Mouse (Mus musculus): ENCODE data around the gene Donson. TPM values are rescaled to one million over a fixed set of nuclear protein-coding genes. Genes with fewer than 3 reads are reported as not detected.

The Donson gene
- total and polyA plus RNA-seq, 3 experiments: 51.9 to 63.9 (median 62.5) TPM

GRCm38 (mm10) chr16:91629749-91630148 is 58.8 kb downstream of the Donson start:
- no peaks in the 10 kb centered on the region for H3K9me3 ChIP-seq (replicated peaks; ENCODE audit: low read length)
- no peaks in the 10 kb centered on the region for H3K4me1 ChIP-seq (ENCODE audit: control insufficient read depth in 1 of 2, insufficient read depth in 2 of 2)
- H3K4me3 ChIP-seq (replicated peaks in 1 of 3; ENCODE audit: low read depth in 2 of 3, low read length in 2 of 3, poor library complexity in 1 of 3): no peak overlapping the region
- no peaks in the 10 kb centered on the region for H3K27me3 ChIP-seq (replicated peaks)
- DNase-seq (ENCODE audit: extremely low read depth): no peak
- no peak overlapping the region for H3K4me2 ChIP-seq (ENCODE audit: insufficient read depth, low read depth, poor library complexity, severe bottlenecking)
- dilution Hi-C loops (cut with MboI; ENCODE audit: extremely low pct_ligation_motif_present, extremely low pct_unique_long_range_greater_than_20kb, low sequenced_read_pairs) (no loop called here), in situ Hi-C loops (cut with MboI; ENCODE audit: low pct_ligation_motif_present, low pct_unique_long_range_greater_than_20kb, low sequenced_read_pairs) (no loop called here)
- H3K27ac ChIP-seq (ENCODE audit: insufficient read depth, low read depth): no peak overlapping the region
- peaks cover 87 to 91% of the 10 kb centered on the region in 2 experiments for H3K36me3 ChIP-seq (replicated peaks in 1 of 2; ENCODE audit: control insufficient read depth in 1 of 2, insufficient read depth in 1 of 2, low read length in 1 of 2)
- TF ChIP-seq RCOR1 (conservative IDR thresholded peaks at IDR 0.05; ENCODE audit: low read depth, low read length) (no peak), POLR2A (IDR thresholded peaks at IDR 0.05; ENCODE audit: low read depth, low read length) (0 out of 2 replicates have a peak, but pooled peaks have one; percentile 8), MAFK (IDR thresholded peaks at IDR 0.05; ENCODE audit: insufficient replicate concordance, low read length) (no peak), UBTF (IDR thresholded peaks at IDR 0.05; ENCODE audit: low read depth, low read length) (no peak)
- H3K9ac ChIP-seq (ENCODE audit: insufficient read depth, low read depth): no peak overlapping the region
- no peaks in the 10 kb centered on the region; the same call in 1 of the 2 replicates for H3K79me2 ChIP-seq (replicated peaks; ENCODE audit: control insufficient read depth, extremely low read depth, insufficient read depth, poor library complexity, severe bottlenecking)

DNA sequence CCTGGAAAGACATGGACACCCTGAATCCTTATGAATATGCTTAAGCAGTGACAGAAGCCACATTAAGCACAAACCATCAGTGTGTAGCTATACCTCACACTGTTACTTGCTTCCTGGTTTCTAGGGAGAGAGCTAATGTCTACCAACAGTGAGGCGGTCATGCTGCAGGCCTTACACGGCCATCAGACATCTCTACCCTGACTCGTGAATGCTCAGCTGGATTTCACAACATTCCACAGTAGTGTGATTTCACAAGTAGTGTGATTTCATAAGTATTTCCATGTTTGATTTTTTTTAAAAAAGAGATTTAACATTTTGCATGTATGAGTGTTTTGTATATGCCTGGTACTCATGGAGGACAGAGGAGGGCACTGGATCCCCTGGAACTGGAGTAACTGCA is 59.9 kb downstream of the Donson start:
- Histone ChIP-seq H3K79me2 (replicated peaks; ENCODE audit: control insufficient read depth, extremely low read depth, insufficient read depth, poor library complexity, severe bottlenecking) (no peaks in the 10 kb centered on the region; the same call in 1 of the 2 replicates), H3K36me3 (replicated peaks in 1 of 2; ENCODE audit: control insufficient read depth in 1 of 2, insufficient read depth in 1 of 2, low read length in 1 of 2) (peaks cover 87 to 95% of the 10 kb centered on the region in 2 experiments), H3K9ac (ENCODE audit: insufficient read depth, low read depth) (no peak overlapping the region), H3K27ac (ENCODE audit: insufficient read depth, low read depth) (no peak overlapping the region), H3K27me3 (replicated peaks) (no peaks in the 10 kb centered on the region), H3K9me3 (replicated peaks; ENCODE audit: low read length) (no peaks in the 10 kb centered on the region), H3K4me1 (ENCODE audit: control insufficient read depth in 1 of 2, insufficient read depth in 2 of 2) (no peaks in the 10 kb centered on the region), H3K4me3 (replicated peaks in 1 of 3; ENCODE audit: low read depth in 2 of 3, low read length in 2 of 3, poor library complexity in 1 of 3) (no peak overlapping the region), H3K4me2 (ENCODE audit: insufficient read depth, low read depth, poor library complexity, severe bottlenecking) (no peak overlapping the region)
- dilution Hi-C loops (cut with MboI; ENCODE audit: extremely low pct_ligation_motif_present, extremely low pct_unique_long_range_greater_than_20kb, low sequenced_read_pairs): no loop called here
- in situ Hi-C loops (cut with MboI; ENCODE audit: low pct_ligation_motif_present, low pct_unique_long_range_greater_than_20kb, low sequenced_read_pairs): no loop called here
- DNase-seq (ENCODE audit: extremely low read depth): no peak
- TF ChIP-seq CTCF (conservative IDR thresholded peaks at IDR 0.05 in 1 of 2, IDR thresholded peaks at IDR 0.05 in 1 of 2; ENCODE audit: low read depth in 2 of 2, low read length in 2 of 2) (no peak), MAX (IDR thresholded peaks at IDR 0.05; ENCODE audit: low read length) (no peak), MXI1 (IDR thresholded peaks at IDR 0.05; ENCODE audit: low read depth, low read length) (no peak)

GRCm38 (mm10) chr16:91627831-91628230 is 60.7 kb downstream of the Donson start:
- Histone ChIP-seq H3K4me3 (replicated peaks in 1 of 3; ENCODE audit: low read depth in 2 of 3, low read length in 2 of 3, poor library complexity in 1 of 3) (no peak overlapping the region), H3K27me3 (replicated peaks) (no peaks in the 10 kb centered on the region), H3K4me2 (ENCODE audit: insufficient read depth, low read depth, poor library complexity, severe bottlenecking) (no peak overlapping the region), H3K9me3 (replicated peaks; ENCODE audit: low read length) (no peaks in the 10 kb centered on the region), H3K9ac (ENCODE audit: insufficient read depth, low read depth) (no peak overlapping the region), H3K79me2 (replicated peaks; ENCODE audit: control insufficient read depth, extremely low read depth, insufficient read depth, poor library complexity, severe bottlenecking) (no peaks in the 10 kb centered on the region; the same call in 1 of the 2 replicates), H3K4me1 (ENCODE audit: control insufficient read depth in 1 of 2, insufficient read depth in 2 of 2) (no peaks in the 10 kb centered on the region), H3K36me3 (replicated peaks in 1 of 2; ENCODE audit: control insufficient read depth in 1 of 2, insufficient read depth in 1 of 2, low read length in 1 of 2) (peaks cover 89 to 95% of the 10 kb centered on the region in 2 experiments), H3K27ac (ENCODE audit: insufficient read depth, low read depth) (no peak overlapping the region)
- dilution Hi-C loops (cut with MboI; ENCODE audit: extremely low pct_ligation_motif_present, extremely low pct_unique_long_range_greater_than_20kb, low sequenced_read_pairs): no loop called here
- no peak for DNase-seq (ENCODE audit: extremely low read depth)
- no peak for TF ChIP-seq TBP (conservative IDR thresholded peaks at IDR 0.05; ENCODE audit: low read depth, low read length)
- no peak for TF ChIP-seq ZMIZ1 (IDR thresholded peaks at IDR 0.05; ENCODE audit: low read depth, low read length)
- TF ChIP-seq USF1 (IDR thresholded peaks at IDR 0.05; ENCODE audit: low read depth, low read length): no peak
- no peak for TF ChIP-seq SIN3A (IDR thresholded peaks at IDR 0.05; ENCODE audit: low read length)
- TF ChIP-seq CTCF (conservative IDR thresholded peaks at IDR 0.05 in 1 of 2, IDR thresholded peaks at IDR 0.05 in 1 of 2; ENCODE audit: low read depth in 2 of 2, low read length in 2 of 2): no peak
- no peak for TF ChIP-seq ETS1 (conservative IDR thresholded peaks at IDR 0.05; ENCODE audit: low read depth, low read length)
- no peak for TF ChIP-seq POLR2A (IDR thresholded peaks at IDR 0.05; ENCODE audit: low read depth, low read length)
- no peak for TF ChIP-seq CHD2 (IDR thresholded peaks at IDR 0.05; ENCODE audit: low read length)
- no peak for TF ChIP-seq MXI1 (IDR thresholded peaks at IDR 0.05; ENCODE audit: low read depth, low read length)
- TF ChIP-seq BHLHE40 (IDR thresholded peaks at IDR 0.05; ENCODE audit: low read depth, low read length): no peak
- TF ChIP-seq MAX (IDR thresholded peaks at IDR 0.05; ENCODE audit: low read length): no peak
- TF ChIP-seq EP300 (IDR thresholded peaks at IDR 0.05; ENCODE audit: low read length): no peak
- TF ChIP-seq NRF1 (IDR thresholded peaks at IDR 0.05; ENCODE audit: low read depth, low read length): no peak
- no peak for TF ChIP-seq TCF12 (IDR thresholded peaks at IDR 0.05; ENCODE audit: low read depth, low read length)
- TF ChIP-seq POLR2AphosphoS2 (IDR thresholded peaks at IDR 0.05; ENCODE audit: low read depth, low read length): no peak
- TF ChIP-seq PAX5 (IDR thresholded peaks at IDR 0.05; ENCODE audit: low read length): no peak
- no peak for TF ChIP-seq GABPA (IDR thresholded peaks at IDR 0.05; ENCODE audit: insufficient replicate concordance, low read depth, low read length)
- in situ Hi-C loops (cut with MboI; ENCODE audit: low pct_ligation_motif_present, low pct_unique_long_range_greater_than_20kb, low sequenced_read_pairs): no loop called here

All from CH12.LX (cell line).